Mouse (Mus musculus) liver, embryonic 14.5 days (tissue): ENCODE data around the gene Mlf2. TPM values are rescaled to one million over a fixed set of nuclear protein-coding genes. Genes with fewer than 3 reads are reported as not detected.
A peak's percentile ranks its signal among the peaks of the same experiment; 100 is the strongest.

Experiments used
- ATAC-seq: fragments of 200-750 bp; cut with Nextera tagmentation; 2 replicates; pipeline ENCODE4 v1.8.0; 2017; ENCODE audit warnings: moderate number of reproducible peaks, mild to moderate bottlenecking, moderate library complexity; ENCODE audit not compliant: insufficient read depth
- DNase-seq, 3 experiments: peaks; one replicate each; pipeline ENCODE4 v3.0.0-alpha.2; 2012 to 2013; ENCODE audit warnings: low read depth in 3 of 3, low spot score in 3 of 3
- H3K27ac ChIP-seq: fragments of 300-500 bp; sonication (generic); 2 replicates; pipeline ENCODE4 v1.5.1; 2014; ENCODE audit warnings: moderate library complexity, mild to moderate bottlenecking, control low read depth, inconsistent platforms
- H3K27me3 ChIP-seq: fragments of 300-500 bp; sonication (generic); 2 replicates; pipeline ENCODE4 v1.6.1; 2014; ENCODE audit warnings: mild to moderate bottlenecking, low read length, moderate library complexity; ENCODE audit not compliant: control insufficient read depth, insufficient read depth
- H3K36me3 ChIP-seq: fragments of 300-500 bp; sonication (generic); replicated peaks from 2 replicates; pipeline ENCODE4 v1.6.1; 2014; ENCODE audit warnings: low read depth; ENCODE audit not compliant: control insufficient read depth, insufficient read depth
- H3K4me1 ChIP-seq, 2 experiments: fragments of 200-500 bp in 1 of 2; fragments of 300-500 bp in 1 of 2; sonication (generic) in 1 of 2; replicated peaks; 2 replicates each; pipeline ENCODE4 v1.6.1; 2012 to 2014; ENCODE audit warnings: antibody characterized with exemption in 1 of 2, inconsistent platforms in 1 of 2, low read length in 1 of 2; ENCODE audit not compliant: control insufficient read depth in 2 of 2, insufficient read depth in 2 of 2
- H3K4me2 ChIP-seq: fragments of 300-500 bp; sonication (generic); 2 replicates; pipeline ENCODE4 v1.6.1; 2014; ENCODE audit warnings: low read depth, mild to moderate bottlenecking, control low read depth, moderate library complexity
- H3K4me3 ChIP-seq, 2 experiments: fragments of 200-500 bp in 1 of 2; fragments of 300-500 bp in 1 of 2; sonication (generic) in 1 of 2; 2 replicates each; pipeline ENCODE4 v1.5.1; 2012 to 2014; ENCODE audit warnings: low read depth in 2 of 2, low read length in 2 of 2, mild to moderate bottlenecking in 2 of 2, control low read depth in 1 of 2, inconsistent platforms in 1 of 2, moderate library complexity in 1 of 2; ENCODE audit not compliant: insufficient read depth in 1 of 2
- H3K9ac ChIP-seq: fragments of 300-500 bp; sonication (generic); replicated peaks from 2 replicates; pipeline ENCODE4 v1.6.1; 2014; ENCODE audit warnings: mild to moderate bottlenecking, control low read depth, moderate library complexity
- H3K9me3 ChIP-seq: fragments of 300-500 bp; sonication (generic); 2 replicates; pipeline ENCODE4 v1.6.1; 2016; ENCODE audit warnings: low read length, mixed read lengths; ENCODE audit not compliant: control insufficient read depth
- CTCF ChIP-seq: IDR thresholded peaks from 2 replicates; pipeline ENCODE4 v1.5.1; 2016; ENCODE audit warnings: antibody characterized with exemption, low read depth, control low read depth
- EP300 ChIP-seq: IDR thresholded peaks from 2 replicates; pipeline ENCODE4 v1.6.1; 2016; ENCODE audit warnings: antibody characterized with exemption, low read depth
- WGBS: fragments of 180-500 bp; shearing (Covaris S2); extraction: QIAGEN DNeasy Blood & Tissue Kit; methylation state at CpG from one replicate; pipeline ENCODE4 v1.1.7; 2014; ENCODE audit not compliant: insufficient replicate concordance; 5-methylcytosine and 5-hydroxymethylcytosine counted together
- polyA plus RNA-seq, 2 experiments: library from polyadenylated mRNA; depleted of rRNA in 1 of 2; stranded (reverse) in 1 of 2; unstranded in 1 of 2; fragments of >200 nt; fragmentation: Nextera tagmentation in 1 of 2; extraction: Ambion mirVana in 1 of 2; gene quantifications; 2 replicates each; pipeline versions ENCODE4 v1.2.1 to v1.2.3; 2012 to 2014

Gene Mlf2
- polyA plus RNA-seq, 2 experiments, result 85.0 to 98.1 TPM

DNA sequence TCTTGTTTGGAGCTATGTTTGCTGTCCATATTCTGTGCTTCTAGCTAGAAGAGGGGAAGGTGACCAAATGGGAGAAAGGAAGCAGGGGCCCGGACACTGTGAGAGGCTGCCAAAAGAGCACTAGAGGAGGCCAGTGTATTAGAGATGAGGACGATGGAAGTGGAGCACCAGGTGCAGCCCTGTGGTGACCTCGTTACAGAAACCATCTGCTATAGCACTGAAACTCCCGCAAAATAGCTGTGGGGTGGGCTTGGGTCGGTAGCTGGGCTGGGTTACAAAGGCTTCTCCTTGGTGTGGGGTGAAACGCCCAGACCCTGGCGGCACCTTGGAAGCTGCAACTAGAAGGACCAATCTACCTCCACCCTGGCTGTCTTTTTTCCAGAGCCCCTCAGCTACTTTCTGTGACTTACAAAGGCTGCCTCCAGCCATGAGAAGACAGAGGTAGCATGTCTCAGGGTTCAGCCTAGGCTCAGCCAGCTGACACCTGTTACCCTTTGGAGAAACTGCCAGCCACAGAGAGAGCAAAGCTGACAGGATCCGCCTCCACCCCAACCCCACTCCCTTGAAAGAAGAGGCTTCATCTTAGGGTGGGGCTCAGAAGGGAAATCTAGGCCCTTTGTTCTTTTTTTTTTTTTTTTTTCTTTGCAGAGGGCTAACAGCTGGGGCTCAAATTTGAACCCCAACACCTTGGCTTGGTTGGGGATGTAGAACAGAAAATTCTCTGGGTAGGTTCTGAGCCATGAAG lies 31.0 kb upstream of the Mlf2 start:
- Histone ChIP-seq H3K36me3 (no peaks in the 10 kb centered on the region), H3K4me1 (peaks cover 0 to 5% of the 10 kb centered on the region in 2 experiments; a peak in 2 of 4 replicates), H3K9me3 (no peaks in the 10 kb centered on the region), H3K4me2 (no peak overlapping the region), H3K27ac (no peak overlapping the region), H3K9ac (no peak overlapping the region), H3K27me3 (no peaks in the 10 kb centered on the region), H3K4me3 (no peak overlapping the region)
- ATAC-seq (no peak), DNase-seq (no peak)
- TF ChIP-seq CTCF, result no peak
- no peak for TF ChIP-seq EP300
- 59% methylated on average over 8 of the region's 8 CpGs for WGBS

DNA sequence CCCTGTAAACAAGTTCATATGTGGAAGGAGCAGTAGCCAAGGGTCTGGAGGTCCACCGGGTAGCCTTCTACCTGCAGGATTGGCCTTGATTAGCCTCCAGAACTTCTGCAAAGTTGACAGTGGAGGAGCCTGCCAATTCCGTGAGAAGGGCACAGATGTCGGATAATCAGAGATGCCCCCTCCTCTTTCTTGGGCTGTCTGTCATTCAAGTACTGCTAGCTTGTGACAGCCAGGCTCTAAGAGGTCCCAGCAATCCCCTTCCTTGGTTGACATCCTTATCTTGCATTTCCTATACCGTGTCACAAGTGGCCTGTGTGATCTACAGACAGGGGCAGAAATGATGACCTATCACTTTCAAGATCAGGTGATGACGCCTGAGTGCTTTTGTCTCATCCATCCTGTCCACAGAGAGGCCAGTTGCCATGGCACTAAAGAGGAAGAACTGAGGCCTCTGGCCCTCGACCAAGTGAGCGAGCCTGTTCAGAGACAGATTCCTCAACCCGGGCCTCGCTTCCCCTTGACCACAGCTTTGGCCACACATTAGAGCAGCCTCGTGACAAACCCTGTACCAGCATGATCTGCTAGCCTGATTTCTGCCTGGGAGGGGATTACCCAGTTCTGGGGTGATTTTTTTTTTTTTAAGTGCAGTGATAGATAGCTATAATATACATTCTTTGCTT lies 30.2 kb upstream of the Mlf2 start:
- Histone ChIP-seq H3K27me3 (no peaks in the 10 kb centered on the region), H3K36me3 (no peaks in the 10 kb centered on the region), H3K27ac (no peak overlapping the region), H3K4me3 (no peak overlapping the region), H3K9me3 (no peaks in the 10 kb centered on the region), H3K9ac (no peak overlapping the region), H3K4me1 (peaks cover 0 to 5% of the 10 kb centered on the region in 2 experiments; a peak in 2 of 4 replicates), H3K4me2 (no peak overlapping the region)
- no peak for ATAC-seq
- DNase-seq, result no peak
- WGBS, result 23% methylated on average over 10 of the region's 10 CpGs
- TF ChIP-seq CTCF (no peak), EP300 (no peak)

DNA sequence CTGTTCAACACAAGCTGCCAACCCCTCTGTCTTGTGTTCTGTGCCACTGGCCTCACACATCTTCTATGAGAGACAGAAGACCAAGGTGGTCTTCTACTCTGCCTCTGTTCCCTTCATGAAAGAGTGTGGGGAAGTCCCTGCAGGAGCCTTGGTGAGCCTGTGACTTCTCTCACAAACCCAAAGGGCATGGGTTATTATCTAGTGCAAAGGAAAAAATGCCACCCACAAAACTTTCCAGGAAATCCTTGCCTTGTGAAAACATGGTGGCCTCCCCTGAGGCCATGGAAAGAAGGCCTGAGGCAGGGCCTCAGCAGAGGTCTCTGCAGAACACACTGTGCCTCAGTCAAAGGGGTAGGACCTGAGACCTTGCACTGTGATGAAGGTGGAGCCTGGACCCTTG lies 29.3 kb upstream of the Mlf2 start:
- ATAC-seq, result no peak
- TF ChIP-seq CTCF (no peak), EP300 (no peak)
- no peaks in the 10 kb centered on the region for H3K36me3 ChIP-seq
- H3K27me3 ChIP-seq, result no peaks in the 10 kb centered on the region
- no peak overlapping the region for H3K4me2 ChIP-seq
- DNase-seq, result no peak
- H3K27ac ChIP-seq, result no peak overlapping the region
- no peak overlapping the region for H3K9ac ChIP-seq
- H3K4me3 ChIP-seq, result no peak overlapping the region
- peaks cover 0 to 5% of the 10 kb centered on the region in 2 experiments; a peak in 2 of 4 replicates for H3K4me1 ChIP-seq
- H3K9me3 ChIP-seq, result no peaks in the 10 kb centered on the region

DNA sequence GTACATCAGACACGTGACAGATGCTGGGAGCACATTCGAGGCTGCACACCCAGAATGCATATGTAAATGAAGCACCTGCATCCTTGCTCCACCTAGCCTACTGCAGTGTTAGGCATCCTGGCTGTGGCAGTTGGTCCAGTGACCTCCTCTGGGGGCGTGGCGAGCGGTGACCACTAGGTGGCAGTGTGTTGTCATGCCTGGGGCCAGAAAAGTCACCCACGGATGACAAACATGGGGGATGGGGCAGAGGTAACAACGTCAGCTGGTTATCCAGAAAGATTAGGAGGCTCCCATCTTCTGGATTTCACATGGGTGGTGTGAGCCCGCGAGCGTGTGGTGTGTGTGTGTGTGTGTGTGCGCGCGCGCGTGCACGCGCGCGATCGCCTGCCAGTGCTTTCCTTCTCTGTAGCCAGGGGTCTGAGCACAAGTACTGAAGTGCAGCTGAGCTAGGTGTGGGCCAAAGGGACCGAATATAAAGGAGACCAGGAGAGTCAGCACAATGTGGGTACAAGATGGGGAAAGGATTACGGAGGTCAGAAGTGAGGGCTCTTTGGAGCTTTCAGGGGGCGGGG lies 27.5 kb upstream of the Mlf2 start:
- Histone ChIP-seq H3K36me3 (no peaks in the 10 kb centered on the region), H3K4me1 (peaks cover 0 to 5% of the 10 kb centered on the region in 2 experiments; a peak in 2 of 4 replicates), H3K27me3 (no peaks in the 10 kb centered on the region), H3K9ac (peak overlapping the region; percentile 60), H3K27ac (peak overlapping the region; percentile 63), H3K4me3 (peak overlapping the region; percentile 63 to 68), H3K9me3 (no peaks in the 10 kb centered on the region), H3K4me2 (peak overlapping the region; percentile 96)
- peak; percentile 71 to 77 (median 74) for DNase-seq
- ATAC-seq, result peak; percentile 80
- TF ChIP-seq EP300, result no peak
- peak; percentile 99 for TF ChIP-seq CTCF
- WGBS, result under 1% methylated on average over 23 of the region's 23 CpGs
